Mouse (Mus musculus): Measurements from ENCODE around the gene Fam71e2. TPM values are rescaled to one million over a fixed set of nuclear protein-coding genes. Genes with fewer than 3 reads are reported as not detected.

Fam71e2 gene
- polyA plus RNA-seq, 1 experiment from 2014 or later, result not detected

DNA sequence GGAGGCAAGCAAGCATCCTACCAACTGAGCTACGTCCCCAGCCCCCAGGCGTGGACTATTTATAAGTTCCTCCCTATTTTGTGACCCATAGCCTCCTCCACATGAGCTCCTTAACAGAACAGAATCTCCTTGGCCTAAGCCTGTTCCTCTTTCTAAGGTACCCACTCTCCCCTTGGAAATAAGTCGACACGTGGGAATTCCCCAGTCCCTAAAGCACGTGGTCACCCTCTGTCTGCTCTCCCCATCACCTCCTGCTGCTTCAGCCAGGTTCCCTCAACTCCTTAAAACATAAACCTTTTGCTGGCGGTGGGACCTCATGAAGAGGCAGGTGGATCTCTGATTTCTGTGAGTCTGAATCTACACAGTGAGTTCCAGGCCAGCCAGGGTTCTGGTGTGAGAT is 54.1 kb downstream of the Fam71e2 start:
- H3K36me3 ChIP-seq (replicated peaks; ENCODE audit: control insufficient read depth, insufficient read depth, low read depth, low read length), result peaks cover 6% of the 10 kb centered on the region
- 74% methylated on average over 6 of the region's 6 CpGs for WGBS
- no peak overlapping the region for H3K9ac ChIP-seq (replicated peaks; ENCODE audit: low read length)
- no peaks in the 10 kb centered on the region for H3K27me3 ChIP-seq (ENCODE audit: control insufficient read depth, insufficient read depth, low read length)
- no peaks in the 10 kb centered on the region for H3K9me3 ChIP-seq (replicated peaks; ENCODE audit: control insufficient read depth, low read length)
- DNase-seq (ENCODE audit: low spot score), result no peak
- H3K4me2 ChIP-seq (ENCODE audit: low read depth, low read length), result no peak overlapping the region
- no peak overlapping the region for H3K27ac ChIP-seq (replicated peaks; ENCODE audit: low read depth, low read length)
- ATAC-seq (replicated peaks; ENCODE audit: insufficient number of reproducible peaks, low FRiP score, low TSS enrichment, low read depth), result no peak
- H3K4me1 ChIP-seq (ENCODE audit: control insufficient read depth, insufficient read depth, low read length), result no peaks in the 10 kb centered on the region
- no peak overlapping the region for H3K4me3 ChIP-seq (ENCODE audit: low read depth, low read length)

DNA sequence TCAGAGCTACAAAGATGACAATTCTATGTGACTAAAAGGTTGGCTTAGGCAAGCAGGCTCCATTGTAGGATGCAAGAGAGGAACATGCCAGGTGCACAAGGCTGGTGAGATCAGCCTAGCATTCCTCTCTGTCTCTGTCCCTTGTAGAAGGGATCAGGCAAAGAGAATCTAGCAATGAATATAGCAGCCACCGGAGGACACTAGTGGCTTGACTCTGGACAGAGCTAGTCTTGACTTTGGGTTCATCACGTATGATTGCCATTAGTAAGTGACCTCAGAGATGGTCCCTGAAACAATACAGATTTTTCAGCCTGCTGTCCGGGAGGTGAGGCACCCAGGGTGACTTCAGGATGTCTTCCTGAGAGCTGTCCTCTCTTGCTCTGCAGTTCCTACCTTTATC is 58.5 kb downstream of the Fam71e2 start:
- WGBS, result 82% methylated on average over 3 of the region's 3 CpGs
- Histone ChIP-seq H3K27me3 (ENCODE audit: control insufficient read depth, insufficient read depth, low read length) (no peaks in the 10 kb centered on the region), H3K4me3 (ENCODE audit: low read depth, low read length) (no peak overlapping the region), H3K36me3 (replicated peaks; ENCODE audit: control insufficient read depth, insufficient read depth, low read depth, low read length) (peaks cover 9% of the 10 kb centered on the region), H3K27ac (replicated peaks; ENCODE audit: low read depth, low read length) (no peak overlapping the region), H3K4me2 (ENCODE audit: low read depth, low read length) (no peak overlapping the region), H3K9ac (replicated peaks; ENCODE audit: low read length) (no peak overlapping the region), H3K9me3 (replicated peaks; ENCODE audit: control insufficient read depth, low read length) (no peaks in the 10 kb centered on the region), H3K4me1 (ENCODE audit: control insufficient read depth, insufficient read depth, low read length) (no peaks in the 10 kb centered on the region)
- DNase-seq (ENCODE audit: low spot score), result no peak
- ATAC-seq (replicated peaks; ENCODE audit: insufficient number of reproducible peaks, low FRiP score, low TSS enrichment, low read depth), result no peak

- Histone ChIP-seq H3K9ac (replicated peaks; ENCODE audit: low read length) (no peak overlapping the region; the same call in 1 of the 2 replicates), H3K27me3 (ENCODE audit: control insufficient read depth, insufficient read depth, low read length) (no peaks in the 10 kb centered on the region), H3K4me3 (ENCODE audit: low read depth, low read length) (no peak overlapping the region), H3K4me2 (ENCODE audit: low read depth, low read length) (no peak overlapping the region), H3K9me3 (replicated peaks; ENCODE audit: control insufficient read depth, low read length) (no peaks in the 10 kb centered on the region), H3K4me1 (ENCODE audit: control insufficient read depth, insufficient read depth, low read length) (no peaks in the 10 kb centered on the region), H3K27ac (replicated peaks; ENCODE audit: low read depth, low read length) (no peak overlapping the region), H3K36me3 (replicated peaks; ENCODE audit: control insufficient read depth, insufficient read depth, low read depth, low read length) (peaks cover 2% of the 10 kb centered on the region)
- WGBS, result 41% methylated on average over 18 of the region's 18 CpGs
- ATAC-seq (replicated peaks; ENCODE audit: insufficient number of reproducible peaks, low FRiP score, low TSS enrichment, low read depth) (no peak), DNase-seq (ENCODE audit: low spot score) (peak; percentile 49)
Observed at GRCm38 (mm10) chr7:4705098-4705497, 66.0 kb downstream of the Fam71e2 start.

Other genes with a start within 250 kb of the Fam71e2 start
- gene Tnni3, start 247.1 kb downstream of the Fam71e2 start, polyA plus RNA-seq (2014; fragmentation: Nextera tagmentation; extraction: Ambion mirVana), result 2.6 and 9.9 TPM in 2 replicates
- 1.0 and 1.6 TPM in 2 replicates for gene Dnaaf3, start 238.8 kb downstream of the Fam71e2 start, polyA plus RNA-seq (2014; fragmentation: Nextera tagmentation; extraction: Ambion mirVana)
- 4.8 and 6.6 TPM in 2 replicates for gene Syt5, start 223.8 kb downstream of the Fam71e2 start, polyA plus RNA-seq (2014; fragmentation: Nextera tagmentation; extraction: Ambion mirVana)
- not detected in 2 replicates for gene Ptprh, start 167.3 kb downstream of the Fam71e2 start, polyA plus RNA-seq (2014; fragmentation: Nextera tagmentation; extraction: Ambion mirVana)
- 0.63 and 2.5 TPM in 2 replicates for gene Tmem86b, start 139.9 kb downstream of the Fam71e2 start, polyA plus RNA-seq (2014; fragmentation: Nextera tagmentation; extraction: Ambion mirVana)
- gene Ppp6r1, start 112.3 kb downstream of the Fam71e2 start, polyA plus RNA-seq (2014; fragmentation: Nextera tagmentation; extraction: Ambion mirVana), result 4.9 and 5.0 TPM in 2 replicates
- 102 and 104 TPM in 2 replicates for gene Hspbp1, start 86.2 kb downstream of the Fam71e2 start, polyA plus RNA-seq (2014; fragmentation: Nextera tagmentation; extraction: Ambion mirVana)
- 2.1 and 2.3 TPM in 2 replicates for gene Brsk1, start 80.7 kb downstream of the Fam71e2 start, polyA plus RNA-seq (2014; fragmentation: Nextera tagmentation; extraction: Ambion mirVana)
- not detected in 2 replicates for gene Tmem150b, start 46.1 kb downstream of the Fam71e2 start, polyA plus RNA-seq (2014; fragmentation: Nextera tagmentation; extraction: Ambion mirVana)
- 55.7 and 61.6 TPM in 2 replicates for gene Kmt5c, start 31.2 kb downstream of the Fam71e2 start, polyA plus RNA-seq (2014; fragmentation: Nextera tagmentation; extraction: Ambion mirVana)
- gene Cox6b2, start 18.2 kb downstream of the Fam71e2 start, polyA plus RNA-seq (2014; fragmentation: Nextera tagmentation; extraction: Ambion mirVana), result 41.6 and 42.1 TPM in 2 replicates
- gene Il11, start 11.6 kb upstream of the Fam71e2 start, polyA plus RNA-seq (2014; fragmentation: Nextera tagmentation; extraction: Ambion mirVana), result 0.21 TPM in 1 of 2 replicates, not detected in the other
- gene Tmem190, start 11.6 kb upstream of the Fam71e2 start, polyA plus RNA-seq (2014; fragmentation: Nextera tagmentation; extraction: Ambion mirVana), result not detected in 2 replicates
- gene Tmem238, start 18.4 kb upstream of the Fam71e2 start, polyA plus RNA-seq (2014; fragmentation: Nextera tagmentation; extraction: Ambion mirVana), result 1.3 and 1.4 TPM in 2 replicates
- 149 and 169 TPM in 2 replicates for gene Rpl28, start 21.6 kb upstream of the Fam71e2 start, polyA plus RNA-seq (2014; fragmentation: Nextera tagmentation; extraction: Ambion mirVana)
- gene Ube2s, start 41.3 kb upstream of the Fam71e2 start, polyA plus RNA-seq (2014; fragmentation: Nextera tagmentation; extraction: Ambion mirVana), result 453 and 487 TPM in 2 replicates
- gene Shisa7, start 73.4 kb upstream of the Fam71e2 start, polyA plus RNA-seq (2014; fragmentation: Nextera tagmentation; extraction: Ambion mirVana), result 0.72 TPM in 2 replicates
- gene Isoc2b, start 99.0 kb upstream of the Fam71e2 start, polyA plus RNA-seq (2014; fragmentation: Nextera tagmentation; extraction: Ambion mirVana), result 2.4 and 2.9 TPM in 2 replicates
- gene Isoc2a, start 105.9 kb upstream of the Fam71e2 start, polyA plus RNA-seq (2014; fragmentation: Nextera tagmentation; extraction: Ambion mirVana), result 0.70 and 0.72 TPM in 2 replicates
- gene Gm36210, start 135.2 kb upstream of the Fam71e2 start, polyA plus RNA-seq (2014; fragmentation: Nextera tagmentation; extraction: Ambion mirVana), result 0.27 TPM in 1 of 2 replicates, not detected in the other
- gene Zfp628, start 143.9 kb upstream of the Fam71e2 start, polyA plus RNA-seq (2014; fragmentation: Nextera tagmentation; extraction: Ambion mirVana), result 2.5 and 3.6 TPM in 2 replicates
- gene Nat14, start 150.7 kb upstream of the Fam71e2 start, polyA plus RNA-seq (2014; fragmentation: Nextera tagmentation; extraction: Ambion mirVana), result 2.7 and 2.8 TPM in 2 replicates
- gene Ssc5d, start 154.5 kb upstream of the Fam71e2 start, polyA plus RNA-seq (2014; fragmentation: Nextera tagmentation; extraction: Ambion mirVana), result 0.97 and 1.2 TPM in 2 replicates
- 0.21 TPM in 1 of 2 replicates, not detected in the other for gene Sbk2, start 193.1 kb upstream of the Fam71e2 start, polyA plus RNA-seq (2014; fragmentation: Nextera tagmentation; extraction: Ambion mirVana)
- gene Sbk3, start 199.9 kb upstream of the Fam71e2 start, polyA plus RNA-seq (2014; fragmentation: Nextera tagmentation; extraction: Ambion mirVana), result 0.06 TPM in 1 of 2 replicates, not detected in the other
- gene Zfp579, start 224.9 kb upstream of the Fam71e2 start, polyA plus RNA-seq (2014; fragmentation: Nextera tagmentation; extraction: Ambion mirVana), result 25.3 and 28.4 TPM in 2 replicates
- gene Zfp524, start 243.1 kb upstream of the Fam71e2 start, polyA plus RNA-seq (2014; fragmentation: Nextera tagmentation; extraction: Ambion mirVana), result 7.5 and 9.4 TPM in 2 replicates
- gene Fiz1, start 243.4 kb upstream of the Fam71e2 start, polyA plus RNA-seq (2014; fragmentation: Nextera tagmentation; extraction: Ambion mirVana), result 42.5 and 43.0 TPM in 2 replicates
- gene Gm44973, start 244.2 kb upstream of the Fam71e2 start, polyA plus RNA-seq (2014; fragmentation: Nextera tagmentation; extraction: Ambion mirVana), result 0.59 TPM in 1 of 2 replicates, not detected in the other
- 4.5 and 5.9 TPM in 2 replicates for gene Zfp865, start 249.1 kb upstream of the Fam71e2 start, polyA plus RNA-seq (2014; fragmentation: Nextera tagmentation; extraction: Ambion mirVana)
- 14.9 and 15.1 TPM in 2 replicates for gene Ccdc106, start 249.3 kb upstream of the Fam71e2 start, polyA plus RNA-seq (2014; fragmentation: Nextera tagmentation; extraction: Ambion mirVana)